Mouse (Mus musculus): ENCODE results near the gene Cfap65. TPM values are rescaled to one million over a fixed set of nuclear protein-coding genes. Genes with fewer than 3 reads are reported as not detected.

The Cfap65 gene
- polyA plus RNA-seq, 1 experiment from 2014 or later = 0.05 TPM

GRCm38 (mm10) chr1:74964494-74965215 is 29.3 kb upstream of the Cfap65 start:
- Histone ChIP-seq H3K9ac (peak overlapping the region; percentile 44; the same call in 1 of the 2 replicates), H3K27ac (ENCODE audit: low read depth) (no peak overlapping the region), H3K4me3 (ENCODE audit: low read depth, low read length) (peak overlapping the region; percentile 21), H3K27me3 (ENCODE audit: insufficient read depth, low read length) (0 out of 2 replicates have a peak, but pooled peaks cover 7% of the 10 kb centered on the region), H3K4me1 (ENCODE audit: insufficient read depth) (peaks cover 6% of the 10 kb centered on the region; the same call in 1 of the 2 replicates), H3K36me3 (ENCODE audit: insufficient read depth) (no peaks in the 10 kb centered on the region), H3K4me2 (peak overlapping the region; percentile 63), H3K9me3 (ENCODE audit: low read depth, low read length) (no peaks in the 10 kb centered on the region)
- peak; percentile 85 for TF ChIP-seq CTCF (IDR thresholded peaks at IDR 0.05; ENCODE audit: low read depth)
- ATAC-seq (ENCODE audit: insufficient read depth) (peak; percentile 78), DNase-seq (peak; percentile 97)
- 6% methylated on average over 16 of the region's 16 CpGs for WGBS

DNA sequence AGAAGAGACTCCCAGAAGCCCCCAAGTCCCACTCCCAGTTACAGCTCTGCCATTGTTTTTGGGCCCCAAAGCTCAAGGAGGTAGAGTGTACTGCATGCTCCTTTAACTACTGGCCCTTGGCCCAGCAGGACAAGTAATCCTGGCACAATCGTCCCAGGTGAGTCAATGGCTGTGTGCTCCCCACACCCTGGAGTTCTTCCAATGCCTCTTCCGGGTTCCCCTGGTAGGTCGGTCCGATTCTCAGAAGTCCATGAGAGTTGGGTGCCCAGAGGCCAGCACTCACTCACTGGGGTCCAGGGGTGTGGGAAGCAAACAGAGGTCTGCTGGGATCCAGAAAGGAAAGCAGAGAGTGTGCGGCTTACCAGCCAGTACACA is 27.4 kb upstream of the Cfap65 start:
- H3K27me3 ChIP-seq (ENCODE audit: insufficient read depth, low read length) = 0 out of 2 replicates have a peak, but pooled peaks cover 7% of the 10 kb centered on the region
- no peak overlapping the region for H3K4me3 ChIP-seq (ENCODE audit: low read depth, low read length)
- 79% methylated on average over 5 of the region's 5 CpGs for WGBS
- no peak for TF ChIP-seq CTCF (IDR thresholded peaks at IDR 0.05; ENCODE audit: low read depth)
- H3K4me2 ChIP-seq = no peak overlapping the region
- ATAC-seq (ENCODE audit: insufficient read depth) = no peak
- peaks cover 3% of the 10 kb centered on the region; the same call in 1 of the 2 replicates for H3K4me1 ChIP-seq (ENCODE audit: insufficient read depth)
- H3K36me3 ChIP-seq (ENCODE audit: insufficient read depth) = no peaks in the 10 kb centered on the region
- no peak overlapping the region for H3K9ac ChIP-seq
- no peak for DNase-seq
- H3K9me3 ChIP-seq (ENCODE audit: low read depth, low read length) = no peaks in the 10 kb centered on the region
- no peak overlapping the region for H3K27ac ChIP-seq (ENCODE audit: low read depth)

DNA sequence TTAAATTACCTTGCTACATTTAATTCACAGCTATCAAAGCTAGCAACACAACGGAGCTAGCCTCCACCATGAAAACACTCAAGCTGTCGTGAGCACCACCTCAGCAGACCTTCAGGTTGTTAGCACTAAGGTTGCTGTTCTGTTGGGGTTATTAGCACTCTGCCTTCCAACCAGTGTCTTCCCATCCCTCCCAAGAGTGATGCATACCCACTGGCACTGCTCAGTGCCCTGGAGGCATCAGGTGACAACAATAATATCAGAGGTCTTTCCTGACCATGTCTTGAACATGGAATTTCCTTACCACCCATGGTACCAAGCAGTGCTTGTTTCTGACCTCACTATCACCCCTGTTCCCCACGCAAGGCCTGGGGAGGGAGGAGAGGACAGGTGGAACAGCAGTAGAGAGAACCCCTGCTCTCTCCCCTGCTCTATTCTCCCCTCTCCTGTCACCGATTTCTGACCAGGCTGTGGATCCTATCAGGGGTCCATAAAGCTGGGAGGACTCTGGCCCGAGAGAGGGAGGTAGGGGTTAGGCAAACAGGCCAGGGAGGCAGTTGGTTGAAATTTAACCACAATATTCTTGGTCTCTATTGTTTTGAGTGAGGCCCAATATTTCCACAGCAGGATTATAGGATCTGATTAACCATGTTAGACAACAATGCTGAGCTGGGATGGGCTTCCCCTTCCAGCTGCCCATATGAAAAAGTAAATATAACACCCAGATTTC is 26.9 kb upstream of the Cfap65 start:
- Histone ChIP-seq H3K4me3 (ENCODE audit: low read depth, low read length) (no peak overlapping the region), H3K9me3 (ENCODE audit: low read depth, low read length) (no peaks in the 10 kb centered on the region), H3K27ac (ENCODE audit: low read depth) (no peak overlapping the region), H3K9ac (no peak overlapping the region), H3K4me2 (no peak overlapping the region), H3K27me3 (ENCODE audit: insufficient read depth, low read length) (0 out of 2 replicates have a peak, but pooled peaks cover 7% of the 10 kb centered on the region), H3K36me3 (ENCODE audit: insufficient read depth) (no peaks in the 10 kb centered on the region), H3K4me1 (ENCODE audit: insufficient read depth) (peaks cover 3% of the 10 kb centered on the region; the same call in 1 of the 2 replicates)
- ATAC-seq (ENCODE audit: insufficient read depth) (no peak), DNase-seq (no peak)
- no peak for TF ChIP-seq CTCF (IDR thresholded peaks at IDR 0.05; ENCODE audit: low read depth)
- 63% methylated on average over 5 of the region's 5 CpGs for WGBS

DNA sequence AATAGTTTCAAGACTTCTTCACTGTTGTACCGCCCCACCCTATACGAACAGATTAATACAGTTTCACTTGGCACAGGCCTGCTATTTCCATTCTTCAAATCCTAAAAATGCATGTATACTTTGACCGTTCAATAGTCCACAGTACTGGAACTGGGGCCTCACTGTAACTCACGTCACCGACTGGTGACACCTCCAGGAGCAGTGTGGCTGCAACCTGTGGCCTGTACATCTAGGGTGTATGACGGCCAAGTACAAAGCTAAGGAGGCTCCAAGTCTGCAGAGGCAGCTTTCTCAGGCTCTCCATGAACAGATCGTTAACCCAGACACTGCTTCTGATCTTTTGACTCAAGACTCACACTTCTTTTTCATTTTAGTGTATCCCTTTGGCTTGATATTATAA is 26.3 kb upstream of the Cfap65 start:
- H3K27me3 ChIP-seq (ENCODE audit: insufficient read depth, low read length) = 0 out of 2 replicates have a peak, but pooled peaks cover 7% of the 10 kb centered on the region
- no peak overlapping the region for H3K4me3 ChIP-seq (ENCODE audit: low read depth, low read length)
- no peaks in the 10 kb centered on the region for H3K9me3 ChIP-seq (ENCODE audit: low read depth, low read length)
- 79% methylated on average over 7 of the region's 7 CpGs for WGBS
- no peak for ATAC-seq (ENCODE audit: insufficient read depth)
- no peak overlapping the region for H3K4me2 ChIP-seq
- DNase-seq = no peak
- no peaks in the 10 kb centered on the region for H3K36me3 ChIP-seq (ENCODE audit: insufficient read depth)
- H3K9ac ChIP-seq = no peak overlapping the region
- no peak overlapping the region for H3K27ac ChIP-seq (ENCODE audit: low read depth)
- peaks cover 3% of the 10 kb centered on the region; the same call in 1 of the 2 replicates for H3K4me1 ChIP-seq (ENCODE audit: insufficient read depth)
- TF ChIP-seq CTCF (IDR thresholded peaks at IDR 0.05; ENCODE audit: low read depth) = no peak

GRCm38 (mm10) chr1:74960059-74960458 is 24.7 kb upstream of the Cfap65 start:
- TF ChIP-seq CTCF (IDR thresholded peaks at IDR 0.05; ENCODE audit: low read depth) = no peak
- H3K9ac ChIP-seq = no peak overlapping the region
- H3K27ac ChIP-seq (ENCODE audit: low read depth) = no peak overlapping the region
- H3K4me1 ChIP-seq (ENCODE audit: insufficient read depth) = peaks cover 3% of the 10 kb centered on the region; the same call in 1 of the 2 replicates
- H3K9me3 ChIP-seq (ENCODE audit: low read depth, low read length) = no peaks in the 10 kb centered on the region
- ATAC-seq (ENCODE audit: insufficient read depth) = no peak
- 76% methylated on average over 7 of the region's 7 CpGs for WGBS
- no peak overlapping the region for H3K4me2 ChIP-seq
- DNase-seq = no peak
- H3K4me3 ChIP-seq (ENCODE audit: low read depth, low read length) = no peak overlapping the region
- H3K36me3 ChIP-seq (ENCODE audit: insufficient read depth) = no peaks in the 10 kb centered on the region
- peaks cover 11% of the 10 kb centered on the region for H3K27me3 ChIP-seq (ENCODE audit: insufficient read depth, low read length)

- ATAC-seq (ENCODE audit: insufficient read depth) (no peak), DNase-seq (no peak)
- Histone ChIP-seq H3K4me2 (peak within 1 kb of the TSS; percentile 65), H3K4me1 (ENCODE audit: insufficient read depth) (peaks cover 4% of the 10 kb centered on the region; the same call in 1 of the 2 replicates), H3K27ac (ENCODE audit: low read depth) (no peak within 1 kb of the TSS), H3K4me3 (ENCODE audit: low read depth, low read length) (peak within 1 kb of the TSS; percentile 38), H3K9me3 (ENCODE audit: low read depth, low read length) (no peaks in the 10 kb centered on the region), H3K9ac (0 out of 2 replicates have a peak within 1 kb of the TSS, but pooled peaks have one; percentile 13), H3K36me3 (ENCODE audit: insufficient read depth) (no peaks in the 10 kb centered on the region), H3K27me3 (ENCODE audit: insufficient read depth, low read length) (peaks cover 79% of the 10 kb centered on the region)
- 1% methylated on average over 54 of the region's 55 CpGs for WGBS
- no peak for TF ChIP-seq CTCF (IDR thresholded peaks at IDR 0.05; ENCODE audit: low read depth)
These were observed 16.3 kb upstream of the Cfap65 start, which contains the start of gene Ihh for GRCm38 (mm10) chr1:74951556-74952210. Ihh (minus strand) TSS chr1:74951672.
